In the genomic region with DNA sequence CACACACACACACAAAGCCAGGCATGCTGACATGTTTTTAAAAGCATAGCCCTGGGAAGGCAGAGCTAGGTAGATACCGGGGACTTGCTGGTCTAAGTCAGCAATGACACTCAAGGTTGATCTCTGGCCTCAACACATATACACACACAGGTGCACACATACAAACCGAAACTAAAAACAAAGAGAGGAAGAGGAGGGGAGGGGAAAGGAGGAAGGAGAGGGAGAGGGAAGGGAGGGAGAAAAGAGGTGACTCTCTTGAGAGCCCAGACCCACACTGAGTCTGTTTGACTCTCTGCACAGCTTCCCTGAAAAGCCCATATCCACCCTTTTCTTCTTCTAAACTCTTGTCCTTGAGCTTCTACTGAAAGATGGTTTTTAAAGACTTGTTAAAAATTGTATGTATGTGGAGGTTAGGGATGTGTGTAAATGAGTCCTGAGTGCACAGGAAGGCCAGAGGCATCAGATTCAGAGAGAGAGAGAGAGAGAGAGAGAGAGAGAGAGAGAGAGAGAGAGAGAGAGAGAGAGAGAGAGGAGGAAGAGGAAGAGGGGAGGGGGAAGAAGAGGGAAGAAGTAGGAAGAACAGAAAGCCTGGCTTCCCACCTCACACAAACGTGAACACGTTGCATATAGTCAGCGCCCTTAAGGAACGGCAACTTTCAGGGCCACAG, we compare ENCODE assay signal across 13 mouse cellular contexts. TPM values are rescaled to one million over a fixed set of nuclear protein-coding genes. Genes with fewer than 3 reads are reported as not detected.
DNase-seq lines count a peak whose midpoint lies in the region; ATAC-seq and TF ChIP-seq lines count a peak whose summit lies in the region.
"Had no signal": no experiment of that assay in that cellular context is flagged by ENCODE, and none has a peak within 500 bp of the region (broad histone marks: within the 10 kb centered on the region; RNA-seq: fewer than 3 reads in every experiment).

No protein-coding gene starts in this region.

- TF ChIP-seq POLR2A in MEL (IDR thresholded peaks at IDR 0.05; ENCODE audit: control insufficient read depth in 1 of 2, insufficient read depth in 1 of 2, low read depth in 1 of 2, low read length in 2 of 2, poor library complexity in 1 of 2), result no peak

- H3K79me2 ChIP-seq in MEL (ENCODE audit: control insufficient read depth, insufficient read depth, low read length, poor library complexity), result no peaks in the 10 kb centered on the region
- no peaks in the 10 kb centered on the region; the same call in 1 of the 2 replicates for H3K79me2 ChIP-seq in macrophage (ENCODE audit: inconsistent target)

- H3K4me2 ChIP-seq in heart, postnatal 0 days (ENCODE audit: low read depth, low read length), result peak overlapping the region; percentile 12; the same call in 1 of the 2 replicates
- H3K4me2 ChIP-seq: kidney, embryonic 15.5 days; neural tube, embryonic 13.5 days had no signal

- H3K27ac ChIP-seq in heart, postnatal 0 days (ENCODE audit: low read depth), result 0 out of 2 replicates have a peak overlapping the region, but pooled peaks have one; percentile 32
- H3K27ac ChIP-seq in MEL (ENCODE audit: control insufficient read depth, low read depth, low read length) (peak overlapping the region; percentile 55), macrophage (peak overlapping the region; percentile 97)
- H3K27ac ChIP-seq: hindbrain, embryonic 10.5 days; kidney, embryonic 15.5 days; neural tube, embryonic 13.5 days had no signal

- 0 out of 2 replicates have a peak, but pooled peaks cover 5% of the 10 kb centered on the region for H3K4me1 ChIP-seq in heart, postnatal 0 days (ENCODE audit: control insufficient read depth, insufficient read depth)
- peaks cover 15 to 36% of the 10 kb centered on the region in 2 experiments for H3K4me1 ChIP-seq in MEL (ENCODE audit: control insufficient read depth in 1 of 2, insufficient read depth in 2 of 2, low read length in 2 of 2)

- H3K9me3 ChIP-seq in heart, postnatal 0 days (replicated peaks; ENCODE audit: control insufficient read depth, low read length), result no peaks in the 10 kb centered on the region
- no peaks in the 10 kb centered on the region for H3K9me3 ChIP-seq in MEL (replicated peaks; ENCODE audit: insufficient read depth, low read length)
- H3K9me3 ChIP-seq: hindbrain, embryonic 10.5 days; kidney, embryonic 15.5 days; neural tube, embryonic 13.5 days had no signal

- no peak for TF ChIP-seq CTCF in heart, postnatal 0 days (IDR thresholded peaks at IDR 0.05; ENCODE audit: low read depth)
- TF ChIP-seq CTCF in MEL (IDR thresholded peaks at IDR 0.05 in 2 of 3, conservative IDR thresholded peaks at IDR 0.05 in 1 of 3; ENCODE audit: control insufficient read depth in 1 of 3, insufficient read depth in 1 of 3, low read depth in 2 of 3, low read length in 3 of 3, poor library complexity in 1 of 3, severe bottlenecking in 1 of 3), result no peak

- no peak for ATAC-seq in heart, postnatal 0 days (ENCODE audit: insufficient read depth, low read depth)
- ATAC-seq in cerebellum, adult (ENCODE audit: insufficient number of reproducible peaks, low FRiP score, low TSS enrichment), result no peak
- ATAC-seq: forebrain, postnatal 0 days had no signal

- H3K36me3 ChIP-seq in heart, postnatal 0 days (replicated peaks; ENCODE audit: control insufficient read depth, insufficient read depth, low read length), result no peaks in the 10 kb centered on the region
- H3K36me3 ChIP-seq in MEL (ENCODE audit: control insufficient read depth in 1 of 2, insufficient read depth in 2 of 2, low read length in 2 of 2), result peaks cover 0 to 14% of the 10 kb centered on the region in 2 experiments; a peak in 2 of 4 replicates
- H3K36me3 ChIP-seq in macrophage (ENCODE audit: inconsistent target), result no peaks in the 10 kb centered on the region
- H3K36me3 ChIP-seq: hindbrain, embryonic 10.5 days; kidney, embryonic 15.5 days; neural tube, embryonic 13.5 days had no signal

- H3K27me3 ChIP-seq in heart, postnatal 0 days (ENCODE audit: control insufficient read depth, insufficient read depth, low read length), result no peaks in the 10 kb centered on the region
- H3K27me3 ChIP-seq in MEL (ENCODE audit: control insufficient read depth in 1 of 2, insufficient read depth in 2 of 2, low read length in 2 of 2), result no peaks in the 10 kb centered on the region
- H3K27me3 ChIP-seq: kidney, embryonic 15.5 days; neural tube, embryonic 13.5 days had no signal

- intact Hi-C loops in heart, postnatal 36 days (cut with DNase I), result no loop called here

- 64% methylated on average over 6 of the region's 6 CpGs for WGBS in heart, postnatal 0 days
- 8% methylated on average over 6 of the region's 6 CpGs for WGBS in macrophage (ENCODE audit: missing documents)

- DNase-seq in heart, postnatal 0 days (ENCODE audit: low spot score), result no peak
- no peak for DNase-seq in heart, postnatal 36 days
- DNase-seq in CD4-positive helper T cell, adult 2 months (ENCODE audit: low read depth, low spot score), result peak; percentile 58
- DNase-seq in MEL (ENCODE audit: low read depth, low spot score), result peak; percentile 49
- no peak for DNase-seq in left cerebral cortex, adult 18-20 months (ENCODE audit: low spot score in 2 of 2)
- DNase-seq in cerebellum, adult 11 months, result no peak
- DNase-seq: forebrain, postnatal 0 days; right cerebral cortex, postnatal 14 days had no signal

- TF ChIP-seq EP300 in heart, postnatal 0 days (IDR thresholded peaks at IDR 0.05; ENCODE audit: low read depth), result no peak
- TF ChIP-seq EP300 in MEL (IDR thresholded peaks at IDR 0.05; ENCODE audit: low read depth in 1 of 2, low read length in 2 of 2), result no peak

- H3K4me3 ChIP-seq in heart, postnatal 0 days (ENCODE audit: low read depth, low read length), result no peak overlapping the region
- H3K4me3 ChIP-seq in MEL (ENCODE audit: control insufficient read depth in 1 of 2, insufficient read depth in 1 of 2, low read depth in 2 of 2, low read length in 2 of 2) (peak overlapping the region; percentile 58 to 59), macrophage (ENCODE audit: inconsistent target) (no peak overlapping the region)
- H3K4me3 ChIP-seq: hindbrain, embryonic 10.5 days; kidney, embryonic 15.5 days; neural tube, embryonic 13.5 days had no signal

- no peak for TF ChIP-seq RAD21 in MEL (IDR thresholded peaks at IDR 0.05; ENCODE audit: low read depth, low read length)

- no peak overlapping the region for H3K9ac ChIP-seq in heart, postnatal 0 days (replicated peaks; ENCODE audit: low read depth, low read length)
- peak overlapping the region; percentile 36 for H3K9ac ChIP-seq in MEL (ENCODE audit: control insufficient read depth, low read depth, low read length, poor library complexity, severe bottlenecking)
- H3K9ac ChIP-seq: forebrain, postnatal 0 days; kidney, embryonic 15.5 days; neural tube, embryonic 13.5 days had no signal

TF ChIP-seq in MEL, 35 proteins besides CTCF, POLR2A, EP300 and RAD21:
- TF ChIP-seq ELF1 (IDR thresholded peaks at IDR 0.05; ENCODE audit: low read depth, low read length) (0 out of 2 replicates have a peak, but pooled peaks have one; percentile 21), MEF2A (IDR thresholded peaks at IDR 0.05; ENCODE audit: extremely low read depth, insufficient replicate concordance, low read depth, low read length, poor library complexity, severe bottlenecking) (no peak), ETS1 (IDR thresholded peaks at IDR 0.05; ENCODE audit: low read depth, low read length) (no peak), JUND (IDR thresholded peaks at IDR 0.05; ENCODE audit: low read depth, low read length) (peak; percentile 93; the same call in 1 of the 2 replicates), USF1 (IDR thresholded peaks at IDR 0.05; ENCODE audit: low read depth, low read length) (no peak)
TF ChIP-seq in MEL: peak in this region for 2.

RNA-seq across cellular contexts. Expression of a gene that starts 38.9 kb away (rescaled TPM):
- 14.6 and 27.3 TPM in 2 replicates for total RNA-seq in heart, postnatal 0 days (2014; rRNA removed; ENCODE audit: low replicate concordance)
- polyA plus RNA-seq in heart, postnatal 0 days (2015; fragmentation: Nextera tagmentation; extraction: Ambion mirVana), result 16.1 and 17.3 TPM in 2 replicates
- total RNA-seq in heart, postnatal 36 days (2021), result 1 to 10 TPM; 6.6 TPM
- 91.0 and 103 TPM in 2 replicates for total RNA-seq in MEL (2012; rRNA removed)
- polyA plus RNA-seq in MEL (2012; ENCODE audit: insufficient read depth in 1 of 2, insufficient read length in 2 of 2, low read depth in 1 of 2, low replicate concordance in 2 of 2, missing spikeins in 1 of 2) (100 to 1,000 TPM in 1 of 2 experiments, not detected in 1; 216 TPM), macrophage (2018) (37.8 to 67.1 TPM (median 51.1 TPM) in 3 replicates)
- total RNA-seq in macrophage (2018; cell fraction: chromatin; rRNA removed), result 100 to 1,000 TPM in 13 of 26 experiments, 10 to 100 TPM in 13; 11.0 to 260 (median 108) TPM
- total RNA-seq in macrophage (2018; cell fraction: cytosol; rRNA removed), result 10 to 100 TPM; 14.9 to 49.5 (median 37.8) TPM
- 100 to 1,000 TPM in 2 of 26 experiments, 10 to 100 TPM in 24; 19.3 to 115 (median 57.5) TPM for total RNA-seq in macrophage (2018; cell fraction: nucleus; rRNA removed)
- 10 to 100 TPM; 31.2 to 37.3 TPM for total RNA-seq in left cerebral cortex, adult 18-20 months (2021)

RNA-seq across cellular contexts. Expression of a gene that starts 42.1 kb away (rescaled TPM):
- 396 and 524 TPM in 2 replicates for total RNA-seq in heart, postnatal 0 days (2014; rRNA removed; ENCODE audit: low replicate concordance)
- polyA plus RNA-seq in heart, postnatal 0 days (2015; fragmentation: Nextera tagmentation; extraction: Ambion mirVana), result 3,148 and 3,286 TPM in 2 replicates
- 1,000 to 10,000 TPM; 2,889 to 3,152 TPM for total RNA-seq in heart, postnatal 36 days (2021)
- 444 and 518 TPM in 2 replicates for total RNA-seq in MEL (2012; rRNA removed)
- polyA plus RNA-seq in MEL (2012; ENCODE audit: insufficient read depth in 1 of 2, insufficient read length in 2 of 2, low read depth in 1 of 2, low replicate concordance in 2 of 2, missing spikeins in 1 of 2) (1,000 to 10,000 TPM; 2,118 to 2,175 TPM), macrophage (2018) (25,011 to 42,260 TPM (median 38,400 TPM) in 3 replicates)
- 1,000 to 10,000 TPM in 25 of 26 experiments, 100 to 1,000 TPM in 1; 839 to 4,643 (median 2,612) TPM for total RNA-seq in macrophage (2018; cell fraction: chromatin; rRNA removed)
- over 10,000 TPM; 27,371 to 77,320 (median 43,339) TPM for total RNA-seq in macrophage (2018; cell fraction: cytosol; rRNA removed)
- over 10,000 TPM in 4 of 26 experiments, 1,000 to 10,000 TPM in 22; 2,155 to 11,196 (median 6,502) TPM for total RNA-seq in macrophage (2018; cell fraction: nucleus; rRNA removed)
- 1,000 to 10,000 TPM; 2,362 to 2,428 TPM for total RNA-seq in left cerebral cortex, adult 18-20 months (2021)

Comparison
In these comparisons a context has a peak if more than half of its experiments do, and no peak if none do; other contexts are left out.
1. DNase-seq: peak in CD4-positive helper T cell, adult 2 months (single experiment) and MEL (single experiment); none in heart, postnatal 0 days (single experiment), heart, postnatal 36 days (0 of 2), left cerebral cortex, adult 18-20 months (0 of 2) and cerebellum, adult 11 months (single experiment).
2. H3K27ac ChIP-seq: peak in every context shown above with its lines; median percentile 97 in macrophage; 55 in MEL; 32 in heart, postnatal 0 days.
3. H3K4me3 ChIP-seq: peak in MEL (2 of 2); none in heart, postnatal 0 days (single experiment) and macrophage (single experiment).